8 mouse cellular contexts compared by ENCODE assay signal in genomic region chr17:28690776-28691686, GRCm38 (mm10). TPM values are rescaled to one million over a fixed set of nuclear protein-coding genes. Genes with fewer than 3 reads are reported as not detected.
DNase-seq lines count a peak whose midpoint lies in the region; ATAC-seq lines count a peak whose summit lies in the region.

Mapk14 (plus strand) TSS chr17:28691329.

- under 1% methylated on average over 75 of the region's 86 CpGs for WGBS in hindbrain, embryonic 11.5 days

- peak within 1 kb of the TSS; percentile 98 for H3K4me3 ChIP-seq in hindbrain, embryonic 11.5 days (ENCODE audit: low read depth, low read length)

- H3K9me3 ChIP-seq in hindbrain, embryonic 11.5 days (ENCODE audit: control insufficient read depth, low read length), result no peaks in the 10 kb centered on the region

- peak within 1 kb of the TSS; percentile 94 for H3K27ac ChIP-seq in hindbrain, embryonic 11.5 days (ENCODE audit: low read depth, low read length)

- ATAC-seq in hindbrain, embryonic 11.5 days (ENCODE audit: low FRiP score), result peak; percentile 94

- H3K27me3 ChIP-seq in hindbrain, embryonic 11.5 days (ENCODE audit: control insufficient read depth, insufficient read depth, low read length), result peaks cover 11% of the 10 kb centered on the region

- no peaks in the 10 kb centered on the region for H3K36me3 ChIP-seq in hindbrain, embryonic 11.5 days (ENCODE audit: control insufficient read depth, insufficient read depth, low read length)

- H3K4me2 ChIP-seq in hindbrain, embryonic 11.5 days (replicated peaks; ENCODE audit: low read depth, low read length), result peak within 1 kb of the TSS; percentile 63

- peak within 1 kb of the TSS; percentile 95 for H3K9ac ChIP-seq in hindbrain, embryonic 11.5 days (ENCODE audit: low read depth, low read length)

- H3K4me1 ChIP-seq in hindbrain, embryonic 11.5 days (replicated peaks; ENCODE audit: control insufficient read depth, insufficient read depth, low read length), result peaks cover 6% of the 10 kb centered on the region

- DNase-seq in MN1 (ENCODE audit: low spot score), result peak; percentile 100
- peak; percentile 99 for DNase-seq in cerebellum, adult 9-10 months
- DNase-seq in frontal cortex, adult 2 months (ENCODE audit: extremely low spot score in 1 of 2, low spot score in 1 of 2), result peak; percentile 99 to 100
- DNase-seq in hindbrain, embryonic 11.5 days (ENCODE audit: low spot score), result peak; percentile 99
- DNase-seq in layer of hippocampus, postnatal 10 days (ENCODE audit: low spot score in 2 of 2), result peak; percentile 99 to 100
- peak; percentile 100 for DNase-seq in lung, postnatal 10 days
- DNase-seq in ovary, postnatal 36 days (ENCODE audit: low spot score), result peak; percentile 100
- DNase-seq in thymus, postnatal 25 days, result peak; percentile 100

RNA-seq across cellular contexts. Expression of gene Mapk14, which starts in this region (rescaled TPM):
- polyA plus RNA-seq in frontal cortex, adult 2 months (2012; rRNA removed), result 108 and 110 TPM in 2 replicates
- 38.1 and 44.2 TPM in 2 replicates for polyA plus RNA-seq in hindbrain, embryonic 11.5 days (2014; fragmentation: Nextera tagmentation; extraction: Ambion mirVana)
- total RNA-seq in layer of hippocampus, postnatal 10 days (2021), result 10 to 100 TPM; 55.4 to 60.4 TPM

Comparison
In these comparisons a context has a peak if more than half of its experiments do, and no peak if none do; other contexts are left out.
1. Peak in every context shown above with its lines: DNase-seq, ATAC-seq, H3K4me3 ChIP-seq and H3K27ac ChIP-seq.